Mouse (Mus musculus): ENCODE measurements around the gene Ktn1. TPM values are rescaled to one million over a fixed set of nuclear protein-coding genes. Genes with fewer than 3 reads are reported as not detected.

Gene Ktn1
- polyA plus RNA-seq, 1 experiment from 2014 or later, result 60.6 TPM

DNA sequence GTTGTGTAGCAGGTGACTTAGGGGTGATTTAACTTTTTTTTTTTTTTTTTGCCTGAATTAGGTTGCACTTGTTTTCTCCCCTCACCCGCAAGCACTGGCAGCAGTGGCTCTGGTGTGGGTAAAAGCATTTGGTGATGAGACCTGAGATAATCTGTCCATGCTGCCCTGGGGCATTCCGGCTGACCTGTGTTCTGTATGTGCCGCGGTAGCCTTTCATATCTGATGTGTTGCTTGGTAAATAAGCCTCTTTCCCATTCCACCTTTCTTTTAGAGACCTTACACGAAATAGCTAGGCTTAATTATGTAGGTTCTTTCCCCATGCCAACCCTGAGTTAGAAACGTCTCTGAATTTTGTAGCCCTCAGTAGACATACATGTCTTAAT is 2.1 kb downstream of the Ktn1 start:
- Histone ChIP-seq H3K4me3 (ENCODE audit: low read depth, low read length) (peak overlapping the region; percentile 100), H3K4me1 (ENCODE audit: control insufficient read depth, insufficient read depth, low read length) (peaks cover 17% of the 10 kb centered on the region), H3K27me3 (replicated peaks; ENCODE audit: control insufficient read depth, insufficient read depth, low read length) (no peaks in the 10 kb centered on the region), H3K27ac (replicated peaks; ENCODE audit: low read depth, low read length) (no peak overlapping the region), H3K36me3 (ENCODE audit: control insufficient read depth, insufficient read depth, low read length) (no peaks in the 10 kb centered on the region), H3K4me2 (ENCODE audit: low read depth, low read length) (peak overlapping the region; percentile 71), H3K9me3 (ENCODE audit: control insufficient read depth, low read length) (no peaks in the 10 kb centered on the region), H3K9ac (ENCODE audit: low read depth, low read length) (peak overlapping the region; percentile 97; the same call in 1 of the 2 replicates)
- DNase-seq (ENCODE audit: low spot score) (no peak), ATAC-seq (ENCODE audit: low read depth) (no peak)
- WGBS, result 22% methylated on average over 6 of the region's 6 CpGs

DNA sequence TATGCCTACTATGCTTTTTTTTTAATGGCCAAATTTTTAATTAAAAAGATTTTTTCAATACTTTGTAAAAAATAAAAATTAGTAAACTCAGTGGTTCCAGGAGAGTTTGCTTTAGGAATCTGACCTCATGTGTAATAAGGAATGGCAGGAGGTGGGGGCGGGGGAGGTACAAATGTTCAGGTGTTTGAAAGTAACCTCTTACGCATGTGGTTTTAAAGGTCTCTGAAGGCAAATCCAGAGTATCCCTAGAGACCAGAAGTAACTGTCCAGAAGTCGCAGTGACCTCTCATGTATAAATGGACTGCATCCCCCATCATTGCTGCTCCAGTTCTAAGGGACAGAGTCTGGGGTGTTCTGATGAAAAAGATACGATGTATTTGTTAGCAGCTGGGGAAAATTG is 3.0 kb downstream of the Ktn1 start:
- Histone ChIP-seq H3K4me1 (ENCODE audit: control insufficient read depth, insufficient read depth, low read length) (peaks cover 17% of the 10 kb centered on the region), H3K9me3 (ENCODE audit: control insufficient read depth, low read length) (no peaks in the 10 kb centered on the region), H3K4me3 (ENCODE audit: low read depth, low read length) (no peak overlapping the region), H3K27ac (replicated peaks; ENCODE audit: low read depth, low read length) (no peak overlapping the region), H3K36me3 (ENCODE audit: control insufficient read depth, insufficient read depth, low read length) (no peaks in the 10 kb centered on the region), H3K9ac (ENCODE audit: low read depth, low read length) (no peak overlapping the region), H3K4me2 (ENCODE audit: low read depth, low read length) (no peak overlapping the region), H3K27me3 (replicated peaks; ENCODE audit: control insufficient read depth, insufficient read depth, low read length) (no peaks in the 10 kb centered on the region)
- WGBS, result 73% methylated on average over 4 of the region's 4 CpGs
- no peak for DNase-seq (ENCODE audit: low spot score)
- no peak for ATAC-seq (ENCODE audit: low read depth)

DNA sequence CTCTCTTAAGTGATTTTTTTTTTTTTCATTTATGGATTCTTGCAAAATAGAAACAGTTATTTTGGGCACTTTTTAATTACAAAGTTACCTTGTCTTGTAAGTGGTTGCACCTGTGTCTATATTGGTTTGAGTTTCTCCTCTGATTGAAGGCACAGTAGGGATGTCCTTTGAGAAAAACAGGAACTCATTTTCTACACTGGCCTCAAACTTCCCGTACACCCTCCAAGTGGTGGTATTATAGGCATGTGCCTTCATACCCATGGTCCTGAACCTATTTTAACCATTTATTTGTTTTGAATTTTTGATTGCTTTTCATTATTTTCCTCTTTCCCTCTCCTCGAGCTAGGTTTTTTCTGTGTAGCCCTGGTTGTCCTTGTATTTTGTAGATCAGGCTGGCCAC is 7.2 kb downstream of the Ktn1 start:
- no peak overlapping the region for H3K27ac ChIP-seq (replicated peaks; ENCODE audit: low read depth, low read length)
- no peak for ATAC-seq (ENCODE audit: low read depth)
- H3K4me2 ChIP-seq (ENCODE audit: low read depth, low read length), result no peak overlapping the region
- 86% methylated on average over 2 of the region's 2 CpGs for WGBS
- H3K36me3 ChIP-seq (ENCODE audit: control insufficient read depth, insufficient read depth, low read length), result no peaks in the 10 kb centered on the region
- H3K27me3 ChIP-seq (replicated peaks; ENCODE audit: control insufficient read depth, insufficient read depth, low read length), result no peaks in the 10 kb centered on the region
- H3K4me3 ChIP-seq (ENCODE audit: low read depth, low read length), result no peak overlapping the region
- H3K4me1 ChIP-seq (ENCODE audit: control insufficient read depth, insufficient read depth, low read length), result peaks cover 16% of the 10 kb centered on the region
- H3K9ac ChIP-seq (ENCODE audit: low read depth, low read length), result no peak overlapping the region
- DNase-seq (ENCODE audit: low spot score), result no peak
- H3K9me3 ChIP-seq (ENCODE audit: control insufficient read depth, low read length), result no peaks in the 10 kb centered on the region

DNA sequence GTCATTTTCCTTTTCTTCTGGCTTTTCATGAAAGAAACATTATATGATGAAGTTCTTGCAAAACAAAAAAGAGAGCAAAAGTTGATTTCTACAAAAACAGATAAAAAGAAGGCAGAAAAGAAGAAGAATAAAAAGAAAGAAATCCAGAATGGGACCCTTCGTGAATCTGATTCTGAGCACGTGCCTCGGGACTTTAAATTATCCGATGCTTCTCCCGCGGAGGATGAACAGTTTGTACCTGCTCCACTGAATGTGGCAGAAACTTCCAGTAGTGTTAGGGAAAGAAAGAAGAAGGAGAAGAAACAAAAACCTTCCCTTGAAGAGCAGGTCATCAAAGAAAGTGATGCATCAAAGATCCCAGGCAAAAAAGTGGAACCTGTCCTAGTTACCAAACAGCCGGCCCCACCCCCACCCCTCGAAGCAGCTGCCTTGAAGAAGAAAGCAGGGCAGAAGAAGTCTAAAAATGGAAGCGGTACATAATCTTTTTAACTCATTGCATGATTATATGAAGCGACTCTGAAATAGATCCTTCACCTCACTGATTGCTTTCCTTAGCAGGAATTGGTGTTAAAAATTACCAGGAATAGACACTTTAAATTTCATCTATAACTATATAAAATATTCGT is 15.7 kb downstream of the Ktn1 start:
- no peaks in the 10 kb centered on the region for H3K27me3 ChIP-seq (replicated peaks; ENCODE audit: control insufficient read depth, insufficient read depth, low read length)
- no peak overlapping the region for H3K4me3 ChIP-seq (ENCODE audit: low read depth, low read length)
- H3K36me3 ChIP-seq (ENCODE audit: control insufficient read depth, insufficient read depth, low read length), result peaks cover 34% of the 10 kb centered on the region
- no peak overlapping the region for H3K9ac ChIP-seq (ENCODE audit: low read depth, low read length)
- H3K27ac ChIP-seq (replicated peaks; ENCODE audit: low read depth, low read length), result no peak overlapping the region
- H3K4me1 ChIP-seq (ENCODE audit: control insufficient read depth, insufficient read depth, low read length), result no peaks in the 10 kb centered on the region
- H3K9me3 ChIP-seq (ENCODE audit: control insufficient read depth, low read length), result no peaks in the 10 kb centered on the region
- 88% methylated on average over 11 of the region's 11 CpGs for WGBS
- no peak for DNase-seq (ENCODE audit: low spot score)
- no peak overlapping the region for H3K4me2 ChIP-seq (ENCODE audit: low read depth, low read length)
- no peak for ATAC-seq (ENCODE audit: low read depth)

DNA sequence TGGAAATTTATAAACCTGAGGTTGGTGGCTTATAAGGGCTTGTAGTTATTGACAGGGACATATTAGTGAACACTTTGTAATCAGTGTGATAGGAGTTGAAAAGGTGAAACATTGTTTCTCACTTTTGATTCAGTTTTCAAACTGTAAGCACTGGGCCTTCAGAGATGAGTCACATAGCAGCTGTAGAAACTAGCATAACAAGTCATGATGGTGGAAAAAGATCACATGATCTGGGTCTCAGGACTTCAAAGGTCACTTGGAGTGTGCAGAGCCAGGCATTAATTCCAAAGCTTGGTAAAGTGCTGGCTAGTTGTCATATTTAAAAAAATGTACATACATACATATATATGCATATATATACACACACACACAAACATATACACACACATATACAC is 16.2 kb downstream of the Ktn1 start:
- no peaks in the 10 kb centered on the region for H3K27me3 ChIP-seq (replicated peaks; ENCODE audit: control insufficient read depth, insufficient read depth, low read length)
- no peak overlapping the region for H3K4me2 ChIP-seq (ENCODE audit: low read depth, low read length)
- ATAC-seq (ENCODE audit: low read depth) (no peak), DNase-seq (ENCODE audit: low spot score) (no peak)
- H3K4me3 ChIP-seq (ENCODE audit: low read depth, low read length), result no peak overlapping the region
- H3K4me1 ChIP-seq (ENCODE audit: control insufficient read depth, insufficient read depth, low read length), result no peaks in the 10 kb centered on the region
- H3K9me3 ChIP-seq (ENCODE audit: control insufficient read depth, low read length), result no peaks in the 10 kb centered on the region
- H3K27ac ChIP-seq (replicated peaks; ENCODE audit: low read depth, low read length), result no peak overlapping the region
- H3K9ac ChIP-seq (ENCODE audit: low read depth, low read length), result no peak overlapping the region
- H3K36me3 ChIP-seq (ENCODE audit: control insufficient read depth, insufficient read depth, low read length), result peaks cover 38% of the 10 kb centered on the region

DNA sequence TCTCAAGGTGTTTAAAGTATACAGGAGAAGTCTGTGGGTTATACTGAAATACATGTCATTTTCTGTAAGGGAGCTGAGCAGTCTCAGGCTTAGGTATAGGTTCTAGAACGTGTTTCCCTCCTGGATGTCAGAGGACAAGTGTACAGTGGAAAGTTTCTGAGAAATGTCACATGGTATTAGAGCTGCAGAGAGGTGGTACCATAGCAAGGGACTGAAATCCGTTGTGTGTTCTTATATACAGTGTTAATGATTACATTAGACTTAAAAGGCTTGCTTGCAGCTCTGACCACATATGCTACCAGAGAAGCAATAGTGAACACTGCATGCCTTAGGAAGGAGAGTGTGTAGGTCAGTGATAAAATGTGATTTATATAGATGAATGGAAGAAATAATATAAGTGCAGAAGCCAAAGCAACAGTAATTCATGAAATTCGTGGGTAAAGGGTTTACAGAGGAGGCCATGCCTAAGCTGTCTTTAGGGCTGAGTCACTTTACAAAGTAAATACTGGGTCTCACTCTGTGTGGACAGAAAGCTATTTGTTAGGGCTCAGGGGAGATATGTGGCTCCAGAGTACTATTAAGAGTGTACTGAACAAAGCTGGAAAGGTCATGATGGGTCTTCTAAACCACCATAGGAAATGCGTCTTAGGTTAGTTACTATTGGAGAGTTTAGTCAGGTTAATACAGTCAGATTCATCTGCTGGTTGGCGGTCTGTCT is 17.0 kb downstream of the Ktn1 start:
- ATAC-seq (ENCODE audit: low read depth), result no peak
- Histone ChIP-seq H3K36me3 (ENCODE audit: control insufficient read depth, insufficient read depth, low read length) (peaks cover 41% of the 10 kb centered on the region), H3K4me1 (ENCODE audit: control insufficient read depth, insufficient read depth, low read length) (no peaks in the 10 kb centered on the region), H3K27me3 (replicated peaks; ENCODE audit: control insufficient read depth, insufficient read depth, low read length) (no peaks in the 10 kb centered on the region), H3K9ac (ENCODE audit: low read depth, low read length) (no peak overlapping the region), H3K4me3 (ENCODE audit: low read depth, low read length) (no peak overlapping the region), H3K27ac (replicated peaks; ENCODE audit: low read depth, low read length) (no peak overlapping the region), H3K4me2 (ENCODE audit: low read depth, low read length) (no peak overlapping the region), H3K9me3 (ENCODE audit: control insufficient read depth, low read length) (no peaks in the 10 kb centered on the region)
- DNase-seq (ENCODE audit: low spot score), result no peak
- WGBS, result 80% methylated on average over 5 of the region's 5 CpGs

DNA sequence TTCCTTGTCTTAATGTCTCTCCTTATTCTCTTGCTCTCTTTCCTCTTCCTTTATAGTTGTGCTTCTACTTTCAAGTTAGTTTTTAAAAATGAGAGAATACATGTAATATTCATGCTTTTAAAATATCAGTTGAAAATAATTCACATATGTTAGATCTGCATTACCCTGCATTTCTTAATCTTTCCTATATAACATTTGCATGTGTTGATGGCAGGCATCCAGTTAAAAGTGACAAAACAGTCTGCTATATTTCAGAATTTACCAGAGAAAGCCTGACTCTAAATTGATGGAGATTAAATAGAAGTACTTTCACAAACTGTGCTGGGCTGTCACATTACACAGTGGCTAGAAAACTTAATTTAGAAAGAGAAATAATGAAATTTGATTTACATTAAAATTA is 19.8 kb downstream of the Ktn1 start:
- peaks cover 53% of the 10 kb centered on the region for H3K36me3 ChIP-seq (ENCODE audit: control insufficient read depth, insufficient read depth, low read length)
- H3K4me2 ChIP-seq (ENCODE audit: low read depth, low read length), result no peak overlapping the region
- H3K27ac ChIP-seq (replicated peaks; ENCODE audit: low read depth, low read length), result no peak overlapping the region
- ATAC-seq (ENCODE audit: low read depth) (no peak), DNase-seq (ENCODE audit: low spot score) (no peak)
- no peak overlapping the region for H3K4me3 ChIP-seq (ENCODE audit: low read depth, low read length)
- H3K9ac ChIP-seq (ENCODE audit: low read depth, low read length), result no peak overlapping the region
- H3K4me1 ChIP-seq (ENCODE audit: control insufficient read depth, insufficient read depth, low read length), result no peaks in the 10 kb centered on the region
- H3K9me3 ChIP-seq (ENCODE audit: control insufficient read depth, low read length), result no peaks in the 10 kb centered on the region
- H3K27me3 ChIP-seq (replicated peaks; ENCODE audit: control insufficient read depth, insufficient read depth, low read length), result no peaks in the 10 kb centered on the region

DNA sequence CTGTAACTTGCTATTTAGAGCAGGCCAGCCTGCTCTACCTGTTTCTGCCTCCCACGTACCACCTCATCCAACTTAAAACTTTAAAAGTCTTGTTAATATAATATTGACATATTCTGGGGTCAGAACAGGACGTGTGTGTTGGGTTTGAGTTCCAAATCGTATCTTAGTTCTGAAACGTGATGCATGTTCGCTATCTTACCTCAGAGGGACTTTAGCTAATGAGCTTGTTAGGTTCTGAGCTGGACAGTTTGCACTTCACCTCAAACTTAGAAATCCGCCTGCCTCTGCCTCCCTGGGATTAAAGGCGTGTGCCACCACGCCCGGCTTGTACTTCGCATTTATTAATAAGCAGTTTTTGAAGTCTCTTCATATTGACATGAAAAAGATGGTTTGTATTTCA is 34.6 kb downstream of the Ktn1 start:
- Histone ChIP-seq H3K4me2 (ENCODE audit: low read depth, low read length) (no peak overlapping the region), H3K4me1 (ENCODE audit: control insufficient read depth, insufficient read depth, low read length) (no peaks in the 10 kb centered on the region), H3K36me3 (ENCODE audit: control insufficient read depth, insufficient read depth, low read length) (peaks cover 85% of the 10 kb centered on the region), H3K27me3 (replicated peaks; ENCODE audit: control insufficient read depth, insufficient read depth, low read length) (no peaks in the 10 kb centered on the region), H3K27ac (replicated peaks; ENCODE audit: low read depth, low read length) (no peak overlapping the region), H3K9me3 (ENCODE audit: control insufficient read depth, low read length) (no peaks in the 10 kb centered on the region), H3K9ac (ENCODE audit: low read depth, low read length) (no peak overlapping the region), H3K4me3 (ENCODE audit: low read depth, low read length) (no peak overlapping the region)
- 94% methylated on average over 10 of the region's 10 CpGs for WGBS
- no peak for ATAC-seq (ENCODE audit: low read depth)
- DNase-seq (ENCODE audit: low spot score), result no peak

DNA sequence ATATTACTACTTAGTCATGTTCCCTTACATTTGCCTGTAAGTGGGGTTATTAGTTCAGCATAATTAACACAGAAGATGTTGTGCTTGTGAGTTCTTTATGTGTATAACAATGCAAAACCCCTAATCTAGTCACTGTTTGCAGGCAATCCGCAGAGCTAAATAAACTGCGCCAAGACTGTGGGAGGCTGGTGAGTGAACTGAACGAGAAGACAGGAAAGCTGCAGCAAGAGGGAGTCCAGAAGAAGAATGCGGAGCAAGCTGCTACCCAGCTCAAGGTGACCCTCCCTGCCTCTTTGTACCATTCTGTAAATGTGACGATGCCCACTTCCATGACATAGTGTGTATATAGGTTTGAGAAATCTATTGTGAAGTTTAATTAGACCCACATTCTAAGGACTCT is 36.3 kb downstream of the Ktn1 start:
- no peak overlapping the region for H3K4me3 ChIP-seq (ENCODE audit: low read depth, low read length)
- peaks cover 88% of the 10 kb centered on the region for H3K36me3 ChIP-seq (ENCODE audit: control insufficient read depth, insufficient read depth, low read length)
- ATAC-seq (ENCODE audit: low read depth) (no peak), DNase-seq (ENCODE audit: low spot score) (no peak)
- no peaks in the 10 kb centered on the region for H3K27me3 ChIP-seq (replicated peaks; ENCODE audit: control insufficient read depth, insufficient read depth, low read length)
- no peaks in the 10 kb centered on the region for H3K9me3 ChIP-seq (ENCODE audit: control insufficient read depth, low read length)
- no peak overlapping the region for H3K27ac ChIP-seq (replicated peaks; ENCODE audit: low read depth, low read length)
- no peaks in the 10 kb centered on the region for H3K4me1 ChIP-seq (ENCODE audit: control insufficient read depth, insufficient read depth, low read length)
- WGBS, result 95% methylated on average over 5 of the region's 5 CpGs
- H3K9ac ChIP-seq (ENCODE audit: low read depth, low read length), result no peak overlapping the region
- H3K4me2 ChIP-seq (ENCODE audit: low read depth, low read length), result no peak overlapping the region

All from embryonic facial prominence, embryonic 14.5 days (tissue).